ENCODE assay signal across 9 mouse cellular contexts in the genomic region with DNA sequence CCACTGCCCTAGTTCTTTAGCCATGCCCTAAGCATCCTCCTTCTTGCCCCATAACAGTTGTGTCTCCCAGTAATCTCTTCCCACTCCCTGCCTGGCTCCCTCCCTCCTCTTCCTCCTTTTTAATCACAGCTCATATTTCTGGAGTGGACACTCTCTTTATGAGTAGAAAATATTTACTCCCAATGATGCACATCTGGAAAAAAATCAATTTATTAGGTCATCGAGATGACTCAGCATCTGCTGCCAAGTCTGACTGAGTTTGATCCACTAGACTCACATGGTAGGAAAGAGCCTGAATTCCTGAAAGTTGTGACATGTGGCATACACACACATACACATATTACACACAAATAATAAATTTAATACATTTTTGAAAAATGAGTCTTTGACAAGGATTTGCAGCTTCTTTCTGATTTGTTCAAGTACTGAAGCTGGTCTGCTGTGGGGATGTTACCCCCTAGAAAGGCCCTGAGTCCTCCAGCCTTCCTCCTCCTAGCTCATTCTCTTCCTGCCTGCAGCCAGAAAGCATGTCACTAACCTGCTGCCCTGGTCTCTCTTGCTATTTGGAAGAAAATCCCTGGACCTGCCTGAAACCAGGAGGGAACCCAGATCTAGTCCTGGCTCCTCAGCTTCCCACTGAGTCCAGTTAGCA. TPM values are rescaled to one million over a fixed set of nuclear protein-coding genes. Genes with fewer than 3 reads are reported as not detected.
A peak's percentile ranks its signal among the peaks of the same experiment; 100 is the strongest.
DNase-seq lines count a peak whose midpoint lies in the region; ATAC-seq and TF ChIP-seq lines count a peak whose summit lies in the region.
"Had no signal": no experiment of that assay in that cellular context is flagged by ENCODE, and none has a peak within 500 bp of the region (broad histone marks: within the 10 kb centered on the region; RNA-seq: fewer than 3 reads in every experiment).

No protein-coding gene starts in this region.

- H3K4me2 ChIP-seq in forebrain, embryonic 11.5 days (ENCODE audit: low read depth, low read length, severe bottlenecking): peak overlapping the region; percentile 45; the same call in 1 of the 2 replicates
- peak overlapping the region; percentile 60 for H3K4me2 ChIP-seq in intestine, postnatal 0 days (replicated peaks; ENCODE audit: low read depth)
- H3K4me2 ChIP-seq in neural tube, embryonic 14.5 days (ENCODE audit: low read depth, low read length): peak overlapping the region; percentile 47

- H3K27ac ChIP-seq in liver, adult 2 months (replicated peaks; ENCODE audit: insufficient read depth, low read depth, low read length): no peak overlapping the region
- no peak overlapping the region for H3K27ac ChIP-seq in forebrain, embryonic 11.5 days (ENCODE audit: low read depth, low read length)
- peak overlapping the region; percentile 24; the same call in 1 of the 2 replicates for H3K27ac ChIP-seq in intestine, postnatal 0 days (ENCODE audit: low read depth, low read length)
- H3K27ac ChIP-seq in neural tube, embryonic 14.5 days (ENCODE audit: low read depth, low read length): no peak overlapping the region

- H3K4me1 ChIP-seq in liver, adult 2 months (ENCODE audit: control insufficient read depth, insufficient read depth, low read length): 0 out of 2 replicates have a peak, but pooled peaks cover 4% of the 10 kb centered on the region
- peaks cover 2% of the 10 kb centered on the region for H3K4me1 ChIP-seq in forebrain, embryonic 11.5 days (replicated peaks; ENCODE audit: control insufficient read depth, insufficient read depth, low read length)
- no peaks in the 10 kb centered on the region for H3K4me1 ChIP-seq in intestine, postnatal 0 days (replicated peaks; ENCODE audit: control insufficient read depth, insufficient read depth, low read length)
- no peaks in the 10 kb centered on the region for H3K4me1 ChIP-seq in neural tube, embryonic 14.5 days (ENCODE audit: control insufficient read depth, insufficient read depth, low read length)

- no peak overlapping the region for H3K9ac ChIP-seq in liver, adult 2 months (ENCODE audit: low read depth, low read length)
- peak overlapping the region; percentile 41; the same call in 1 of the 2 replicates for H3K9ac ChIP-seq in forebrain, embryonic 11.5 days (ENCODE audit: low read length)
- no peak overlapping the region for H3K9ac ChIP-seq in intestine, postnatal 0 days (ENCODE audit: low read depth, low read length)
- H3K9ac ChIP-seq in neural tube, embryonic 14.5 days (replicated peaks; ENCODE audit: low read depth, low read length): peak overlapping the region; percentile 37

- TF ChIP-seq CTCF in liver, adult 2 months (IDR thresholded peaks at IDR 0.05; ENCODE audit: low read depth, low read length): no peak
- no peak for TF ChIP-seq CTCF in intestine, postnatal 0 days (IDR thresholded peaks at IDR 0.05; ENCODE audit: low read depth)

- DNase-seq in liver, adult 2 months (ENCODE audit: extremely low read depth, low read depth, low spot score): peak; percentile 12
- no peak for DNase-seq in liver
- no peak for DNase-seq in forebrain, embryonic 11.5 days (ENCODE audit: low spot score)
- DNase-seq in right cerebral cortex, postnatal 36 days (ENCODE audit: low spot score in 2 of 2): no peak
- no peak for DNase-seq in cerebellum, adult 9-11 months
- DNase-seq in spleen, adult 18-20 months: no peak

- H3K36me3 ChIP-seq in liver, adult 2 months (ENCODE audit: control insufficient read depth, insufficient read depth, low read length): no peaks in the 10 kb centered on the region
- H3K36me3 ChIP-seq in forebrain, embryonic 11.5 days (ENCODE audit: control insufficient read depth, insufficient read depth, low read length): no peaks in the 10 kb centered on the region; the same call in 1 of the 2 replicates
- no peaks in the 10 kb centered on the region for H3K36me3 ChIP-seq in intestine, postnatal 0 days (ENCODE audit: control insufficient read depth, insufficient read depth)
- no peaks in the 10 kb centered on the region for H3K36me3 ChIP-seq in neural tube, embryonic 14.5 days (ENCODE audit: control insufficient read depth, insufficient read depth, low read length)

- TF ChIP-seq POLR2A in liver, adult 2 months (IDR thresholded peaks at IDR 0.05; ENCODE audit: extremely low read depth, insufficient read depth, low read length): no peak

- peak; percentile 56; the same call in 1 of the 2 replicates for ATAC-seq in forebrain, embryonic 11.5 days (replicated peaks; ENCODE audit: low FRiP score)
- peak; percentile 28 for ATAC-seq in intestine, postnatal 0 days
- peak; percentile 55 for ATAC-seq in neural tube, embryonic 14.5 days (ENCODE audit: low read depth)

- 14% methylated on average over 1 of the region's 1 CpGs for WGBS in liver, adult 2 months
- 86% methylated on average over 1 of the region's 1 CpGs for WGBS in forebrain, embryonic 11.5 days
- WGBS in intestine, postnatal 0 days: 79% methylated on average over 1 of the region's 1 CpGs
- 91% methylated on average over 1 of the region's 1 CpGs for WGBS in neural tube, embryonic 14.5 days

- no peaks in the 10 kb centered on the region for H3K79me2 ChIP-seq in liver, adult 2 months (ENCODE audit: control insufficient read depth, insufficient read depth, low read length)

- H3K9me3 ChIP-seq in forebrain, embryonic 11.5 days (ENCODE audit: control insufficient read depth, low read length): no peaks in the 10 kb centered on the region
- no peaks in the 10 kb centered on the region for H3K9me3 ChIP-seq in intestine, postnatal 0 days (ENCODE audit: control insufficient read depth)
- H3K9me3 ChIP-seq in neural tube, embryonic 14.5 days (ENCODE audit: control insufficient read depth, low read length): no peaks in the 10 kb centered on the region

- H3K27me3 ChIP-seq in liver, adult 2 months (ENCODE audit: control insufficient read depth, insufficient read depth, low read length): no peaks in the 10 kb centered on the region
- H3K27me3 ChIP-seq in forebrain, embryonic 11.5 days (ENCODE audit: control insufficient read depth, insufficient read depth, low read length): no peaks in the 10 kb centered on the region
- no peaks in the 10 kb centered on the region for H3K27me3 ChIP-seq in intestine, postnatal 0 days (replicated peaks; ENCODE audit: control insufficient read depth, insufficient read depth, low read length)
- H3K27me3 ChIP-seq in neural tube, embryonic 14.5 days (ENCODE audit: control insufficient read depth, insufficient read depth, low read length): no peaks in the 10 kb centered on the region

- H3K4me3 ChIP-seq in liver, adult 2 months (ENCODE audit: insufficient read depth, low read depth, low read length): no peak overlapping the region
- H3K4me3 ChIP-seq in forebrain, embryonic 11.5 days (ENCODE audit: low read depth, low read length): no peak overlapping the region
- no peak overlapping the region for H3K4me3 ChIP-seq in intestine, postnatal 0 days (ENCODE audit: low read depth, low read length)
- peak overlapping the region; percentile 26 for H3K4me3 ChIP-seq in neural tube, embryonic 14.5 days (ENCODE audit: low read depth, low read length)

RNA-seq across cellular contexts. Expression of a gene that starts 27.0 kb away (rescaled TPM):
- total RNA-seq in liver, adult 2 months (2014; rRNA removed): 91.4 and 132 TPM in 2 replicates
- 41.7 and 68.7 TPM in 2 replicates for polyA plus RNA-seq in liver, adult 2 months (2012; rRNA removed)
- not detected in 2 replicates for polyA plus RNA-seq in forebrain, embryonic 11.5 days (2014; fragmentation: Nextera tagmentation; extraction: Ambion mirVana)
- 0.13 TPM in 1 of 2 replicates, not detected in the other for polyA plus RNA-seq in intestine, postnatal 0 days (2015; fragmentation: Nextera tagmentation; extraction: Ambion mirVana)
- 0.12 TPM in 1 of 2 replicates, not detected in the other for polyA plus RNA-seq in neural tube, embryonic 14.5 days (2014; fragmentation: Nextera tagmentation; extraction: Ambion mirVana)
- total RNA-seq: heart, adult 18-20 months had no signal

RNA-seq across cellular contexts. Expression of a gene that starts 27.2 kb away (rescaled TPM):
- total RNA-seq in liver, adult 2 months (2014; rRNA removed): 2.3 and 2.4 TPM in 2 replicates
- polyA plus RNA-seq in liver, adult 2 months (2012; rRNA removed): 0.12 and 0.24 TPM in 2 replicates
- polyA plus RNA-seq in forebrain, embryonic 11.5 days (2014; fragmentation: Nextera tagmentation; extraction: Ambion mirVana): 25.0 and 28.7 TPM in 2 replicates
- polyA plus RNA-seq in intestine, postnatal 0 days (2015; fragmentation: Nextera tagmentation; extraction: Ambion mirVana): 6.2 and 6.8 TPM in 2 replicates
- 5.1 and 7.3 TPM in 2 replicates for polyA plus RNA-seq in neural tube, embryonic 14.5 days (2014; fragmentation: Nextera tagmentation; extraction: Ambion mirVana)

Comparison
In these comparisons a context has a peak if more than half of its experiments do, and no peak if none do; other contexts are left out.
1. H3K9ac ChIP-seq: peak in forebrain, embryonic 11.5 days (single experiment) and neural tube, embryonic 14.5 days (single experiment); none in liver, adult 2 months (single experiment) and intestine, postnatal 0 days (single experiment).
2. RNA of a gene that starts 27.0 kb away (polyA plus RNA-seq): 41.7 to 68.7 TPM in liver, adult 2 months; 0.13 TPM in intestine, postnatal 0 days, 0.12 TPM in neural tube, embryonic 14.5 days and not detected in forebrain, embryonic 11.5 days; every median in the first group is over 10 times any median in the second.
3. Peak in every context shown above with its lines, with median percentiles within 50 percentile points of each other: ATAC-seq and H3K4me2 ChIP-seq.